Mouse (Mus musculus): ENCODE data around the gene Nupl1. TPM values are rescaled to one million over a fixed set of nuclear protein-coding genes. Genes with fewer than 3 reads are reported as not detected.
A peak's percentile ranks its signal among the peaks of the same experiment; 100 is the strongest.

Gene Nupl1
- total RNA-seq (2021) = under 1 TPM in 1 of 2 experiments, not detected in 1; 0.23 TPM
- long read RNA-seq, experiment 1, partial matches to known transcripts = 8 of 9 reads
- long read RNA-seq, experiment 1, other reads (novel, unspliced or antisense) = 1 of 9 reads
- long read RNA-seq, experiment 2, partial matches to known transcripts = 15 of 19 reads
- long read RNA-seq, experiment 2, other reads (novel, unspliced or antisense) = 4 of 19 reads

DNA sequence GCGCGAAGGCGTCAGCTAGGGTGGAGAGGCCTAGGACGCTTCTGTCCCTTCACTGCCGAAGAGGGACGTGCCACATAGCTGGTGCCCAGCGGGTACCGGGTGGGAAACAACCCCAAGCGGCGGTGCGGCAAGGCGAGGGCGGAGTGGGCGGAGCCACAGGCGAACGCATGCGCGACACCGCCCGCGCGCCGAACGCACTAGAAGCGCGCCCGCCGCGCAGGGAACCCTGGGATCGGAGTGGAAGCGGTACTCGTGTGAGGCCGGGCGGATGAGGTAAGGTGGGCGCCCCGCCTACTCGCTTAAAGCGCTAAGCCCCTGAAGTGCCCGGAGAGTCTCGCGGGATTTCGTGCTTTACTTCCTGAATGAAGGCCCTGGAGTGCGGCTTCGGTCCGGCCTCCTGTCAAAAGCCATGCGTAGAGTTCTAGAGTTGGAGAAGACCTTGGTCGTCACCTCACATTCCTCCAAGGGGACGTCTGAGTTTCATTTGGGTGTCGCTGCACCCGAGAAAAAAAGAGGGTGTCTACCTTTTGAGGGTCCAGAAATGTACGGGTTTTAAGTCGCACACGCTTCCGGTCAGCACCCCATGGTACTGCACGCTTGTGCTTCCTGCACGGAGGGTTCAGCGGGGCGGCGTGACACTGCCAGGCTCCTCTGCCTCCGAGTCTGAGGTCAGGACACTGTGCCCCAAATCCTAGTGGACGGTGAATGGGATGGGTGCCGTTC is at the start of gene Nupl1, which contains the start of gene Gm49336:
Nupl1 (minus strand) TSS at position 151 of the 723 bp plus-strand sequence.
Gm49336 (minus strand) TSS at position 227 of the 723 bp plus-strand sequence.
- H3K27ac ChIP-seq = peak within 1 kb of the TSS; percentile 99
- DNase-seq (ENCODE audit: low spot score in 2 of 2) = peak; percentile 98
- H3K4me3 ChIP-seq = peak within 1 kb of the TSS; percentile 100
- no peak for TF ChIP-seq CTCF (conservative IDR thresholded peaks at IDR 0.05)

DNA sequence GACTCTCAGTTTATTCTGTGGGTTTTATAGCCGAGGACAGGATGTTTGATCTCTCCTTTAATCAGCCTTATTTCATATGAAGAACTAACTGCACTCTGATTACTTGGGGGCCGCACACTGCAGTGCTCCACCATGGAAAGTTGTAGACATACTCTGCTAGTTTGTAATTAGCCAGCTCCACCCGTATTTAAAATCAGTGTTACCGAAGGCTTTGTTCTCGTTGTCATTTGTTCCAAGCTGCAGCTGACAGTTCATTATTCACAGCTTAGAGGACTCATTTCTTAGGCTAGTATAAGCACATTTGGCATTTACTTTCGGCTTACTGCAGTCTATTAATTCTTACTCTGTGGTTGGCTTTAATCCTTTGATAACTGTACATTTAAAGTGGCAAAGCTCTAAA is 49.8 kb upstream of the Nupl1 start:
- H3K4me3 ChIP-seq = no peak overlapping the region
- H3K27ac ChIP-seq = no peak overlapping the region; the same call in 1 of the 2 replicates
- no peak for DNase-seq (ENCODE audit: low spot score in 2 of 2)
- no peak for TF ChIP-seq CTCF (conservative IDR thresholded peaks at IDR 0.05)

- peak overlapping the region; percentile 25; the same call in 1 of the 2 replicates for H3K27ac ChIP-seq
- peak; percentile 15 to 31 for DNase-seq (ENCODE audit: low spot score in 2 of 2)
- no peak overlapping the region for H3K4me3 ChIP-seq
- peak; percentile 73 for TF ChIP-seq CTCF (conservative IDR thresholded peaks at IDR 0.05)
These were observed 49.2 kb upstream of the Nupl1 start for GRCm38 (mm10) chr14:60300224-60300991.

DNA sequence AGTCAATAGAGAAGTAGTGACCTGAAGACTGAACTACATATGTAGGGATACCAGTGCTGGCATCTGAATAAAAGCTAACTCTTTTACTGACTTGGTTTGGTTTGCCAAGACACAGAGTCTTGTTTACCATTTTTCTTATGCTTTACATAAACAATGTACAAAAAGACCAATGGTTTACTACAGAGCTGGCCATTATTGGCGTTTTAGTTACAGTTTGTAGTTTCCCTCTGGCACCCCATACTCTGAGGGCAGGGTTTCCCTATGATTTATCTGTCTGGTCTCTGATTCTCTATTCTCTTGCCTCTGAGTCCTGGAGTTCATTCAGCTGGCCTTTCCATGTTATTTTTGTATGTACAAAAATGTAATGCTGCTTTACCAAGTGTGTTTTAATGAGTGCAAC is 44.3 kb upstream of the Nupl1 start:
- no peak for DNase-seq (ENCODE audit: low spot score in 2 of 2)
- Histone ChIP-seq H3K4me3 (no peak overlapping the region), H3K27ac (no peak overlapping the region)
- TF ChIP-seq CTCF (conservative IDR thresholded peaks at IDR 0.05) = no peak

DNA sequence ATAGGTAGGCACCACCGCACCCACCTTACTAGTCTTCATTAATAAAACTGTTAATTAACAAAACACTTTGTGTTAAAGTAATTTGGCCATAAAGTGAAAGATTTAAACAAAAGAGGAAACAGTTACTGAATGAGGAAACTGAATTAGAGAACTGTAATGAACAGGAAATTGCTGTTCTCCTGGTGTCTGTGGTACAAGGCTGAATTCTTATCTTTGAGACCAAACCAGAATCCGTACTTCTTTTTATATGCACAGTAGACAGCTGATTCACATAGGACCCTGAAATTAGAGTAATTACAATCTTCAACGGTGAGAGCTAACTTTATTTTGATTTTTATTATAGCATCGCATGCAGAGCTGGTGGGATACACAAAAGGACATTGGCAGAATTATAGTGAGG is 39.1 kb upstream of the Nupl1 start:
- Histone ChIP-seq H3K27ac (no peak overlapping the region), H3K4me3 (no peak overlapping the region)
- TF ChIP-seq CTCF (conservative IDR thresholded peaks at IDR 0.05) = no peak
- no peak for DNase-seq (ENCODE audit: low spot score in 2 of 2)

GRCm38 (mm10) chr14:60286194-60286863 is 35.1 kb upstream of the Nupl1 start:
- DNase-seq (ENCODE audit: low spot score in 2 of 2) = no peak
- Histone ChIP-seq H3K27ac (no peak overlapping the region), H3K4me3 (no peak overlapping the region)
- no peak for TF ChIP-seq CTCF (conservative IDR thresholded peaks at IDR 0.05)

GRCm38 (mm10) chr14:60275301-60276276 is 24.4 kb upstream of the Nupl1 start:
- Histone ChIP-seq H3K27ac (no peak overlapping the region), H3K4me3 (no peak overlapping the region)
- no peak for TF ChIP-seq CTCF (conservative IDR thresholded peaks at IDR 0.05)
- no peak for DNase-seq (ENCODE audit: low spot score in 2 of 2)

DNA sequence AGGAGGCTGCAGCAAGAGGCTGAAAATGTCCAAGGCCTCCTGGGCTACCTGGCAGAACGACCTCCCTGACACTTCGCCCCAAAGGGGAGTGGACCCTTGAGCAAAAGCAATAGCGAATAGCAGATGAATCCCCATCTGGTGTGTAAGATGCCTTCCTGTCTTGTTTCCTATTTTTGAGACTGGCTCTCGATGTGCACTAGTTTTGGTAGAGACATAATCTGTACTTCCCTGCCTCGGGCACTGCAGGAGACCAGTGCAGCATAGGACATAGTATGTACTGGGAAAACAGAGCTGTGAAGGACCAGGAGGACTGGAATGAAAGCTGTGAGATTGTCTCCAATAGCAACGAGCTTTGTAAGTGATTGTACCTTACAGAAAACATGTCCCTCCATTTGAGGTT is 22.1 kb upstream of the Nupl1 start:
- no peak for DNase-seq (ENCODE audit: low spot score in 2 of 2)
- Histone ChIP-seq H3K27ac (peak overlapping the region; percentile 37), H3K4me3 (no peak overlapping the region)
- TF ChIP-seq CTCF (conservative IDR thresholded peaks at IDR 0.05) = no peak

DNA sequence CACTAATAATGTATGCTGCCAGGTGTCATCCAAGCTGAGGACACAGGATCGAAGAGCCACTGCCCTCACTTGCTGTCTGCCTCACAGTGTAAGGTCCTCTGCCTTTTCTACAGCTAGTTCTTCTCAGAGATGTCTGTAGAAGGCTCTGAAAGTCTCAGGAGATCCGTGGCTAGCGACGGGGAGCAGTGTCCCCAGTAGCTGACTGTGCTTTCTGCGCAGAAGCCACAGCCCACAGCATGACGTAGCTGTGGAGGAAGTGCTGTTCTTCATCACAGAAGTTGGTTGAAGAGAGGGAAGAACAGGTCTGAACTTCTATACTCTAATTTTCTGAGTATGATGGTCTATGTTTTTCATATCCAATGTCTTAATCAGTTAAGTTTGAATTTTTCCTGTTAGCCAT is 18.1 kb upstream of the Nupl1 start:
- Histone ChIP-seq H3K27ac (no peak overlapping the region), H3K4me3 (no peak overlapping the region)
- DNase-seq (ENCODE audit: low spot score in 2 of 2) = no peak
- TF ChIP-seq CTCF (conservative IDR thresholded peaks at IDR 0.05) = no peak

- peak; percentile 94 to 96 for DNase-seq (ENCODE audit: low spot score in 2 of 2)
- Histone ChIP-seq H3K4me3 (peak within 1 kb of the TSS; percentile 98), H3K27ac (peak within 1 kb of the TSS; percentile 97)
- TF ChIP-seq CTCF (conservative IDR thresholded peaks at IDR 0.05) = peak; percentile 100
These were observed 14.0 kb upstream of the Nupl1 start, which contains the start of gene Mtmr6 for GRCm38 (mm10) chr14:60264990-60265876. TSS of gene Mtmr6 (plus strand) at chr14:60265228.

- no peak for TF ChIP-seq CTCF (conservative IDR thresholded peaks at IDR 0.05)
- no peak for DNase-seq (ENCODE audit: low spot score in 2 of 2)
- H3K27ac ChIP-seq = no peak overlapping the region
- no peak overlapping the region for H3K4me3 ChIP-seq
These were observed 11.1 kb upstream of the Nupl1 start for GRCm38 (mm10) chr14:60262316-60262715.

Data from layer of hippocampus, adult 2 months (tissue).